Mouse (Mus musculus) liver, embryonic 11.5 days (tissue): ENCODE measurements around the gene Hivep3. TPM values are rescaled to one million over a fixed set of nuclear protein-coding genes. Genes with fewer than 3 reads are reported as not detected.

Source experiments
- ATAC-seq: fragments of 200-750 bp; cut with Nextera tagmentation; replicated peaks from 2 replicates; pipeline ENCODE4 v1.8.0; 2017; ENCODE audit warnings: moderate number of reproducible peaks, mild to moderate bottlenecking, moderate TSS enrichment, moderate library complexity; ENCODE audit not compliant: low FRiP score
- DNase-seq: peaks from one replicate; pipeline ENCODE4 v3.0.0-alpha.2; 2017; ENCODE audit warnings: low spot score
- H3K27ac ChIP-seq: fragments of 300-500 bp; sonication (generic); 2 replicates; pipeline ENCODE4 v1.5.1; 2014; ENCODE audit warnings: mild to moderate bottlenecking, low read depth, low read length, control low read depth
- H3K27me3 ChIP-seq: fragments of 300-500 bp; sonication (generic); replicated peaks from 2 replicates; pipeline ENCODE4 v1.6.1; 2014; ENCODE audit warnings: low read length, mixed read lengths; ENCODE audit not compliant: control insufficient read depth, insufficient read depth
- H3K36me3 ChIP-seq: fragments of 300-500 bp; sonication (generic); 2 replicates; pipeline ENCODE4 v1.6.1; 2014; ENCODE audit warnings: mild to moderate bottlenecking, low read length, moderate library complexity, mixed read lengths; ENCODE audit not compliant: control insufficient read depth, insufficient read depth
- H3K4me1 ChIP-seq: fragments of 300-500 bp; sonication (generic); replicated peaks from 2 replicates; pipeline ENCODE4 v1.6.1; 2014; ENCODE audit warnings: low read length, mixed read lengths; ENCODE audit not compliant: control insufficient read depth, insufficient read depth
- H3K4me2 ChIP-seq: fragments of 300-500 bp; sonication (generic); 2 replicates; pipeline ENCODE4 v1.6.1; 2014; ENCODE audit warnings: mild to moderate bottlenecking, control low read depth, moderate library complexity
- H3K4me3 ChIP-seq: fragments of 300-500 bp; sonication (generic); 2 replicates; pipeline ENCODE4 v1.5.1; 2014; ENCODE audit warnings: low read depth, low read length, control low read depth
- H3K9ac ChIP-seq: fragments of 300-500 bp; sonication (generic); 2 replicates; pipeline ENCODE4 v1.6.1; 2014; ENCODE audit warnings: low read depth, low read length, control low read depth
- H3K9me3 ChIP-seq: fragments of 300-500 bp; sonication (generic); 2 replicates; pipeline ENCODE4 v1.6.1; 2016; ENCODE audit warnings: low read length, inconsistent platforms, mixed read lengths; ENCODE audit not compliant: control insufficient read depth
- WGBS: fragments of 180-500 bp; shearing (Covaris S2); extraction: QIAGEN DNeasy Blood & Tissue Kit; methylation state at CpG from one replicate; pipeline ENCODE4 v1.1.7; 2014; 5-methylcytosine and 5-hydroxymethylcytosine counted together
- polyA plus RNA-seq: library from polyadenylated mRNA; unstranded; fragments of >200 nt; fragmentation: Nextera tagmentation; extraction: Ambion mirVana; gene quantifications from 2 replicates; pipeline ENCODE4 v1.2.1, GENCODE M21; 2014

The Hivep3 gene
- polyA plus RNA-seq, 1 experiment from 2014 or later, result 2.7 TPM

DNA sequence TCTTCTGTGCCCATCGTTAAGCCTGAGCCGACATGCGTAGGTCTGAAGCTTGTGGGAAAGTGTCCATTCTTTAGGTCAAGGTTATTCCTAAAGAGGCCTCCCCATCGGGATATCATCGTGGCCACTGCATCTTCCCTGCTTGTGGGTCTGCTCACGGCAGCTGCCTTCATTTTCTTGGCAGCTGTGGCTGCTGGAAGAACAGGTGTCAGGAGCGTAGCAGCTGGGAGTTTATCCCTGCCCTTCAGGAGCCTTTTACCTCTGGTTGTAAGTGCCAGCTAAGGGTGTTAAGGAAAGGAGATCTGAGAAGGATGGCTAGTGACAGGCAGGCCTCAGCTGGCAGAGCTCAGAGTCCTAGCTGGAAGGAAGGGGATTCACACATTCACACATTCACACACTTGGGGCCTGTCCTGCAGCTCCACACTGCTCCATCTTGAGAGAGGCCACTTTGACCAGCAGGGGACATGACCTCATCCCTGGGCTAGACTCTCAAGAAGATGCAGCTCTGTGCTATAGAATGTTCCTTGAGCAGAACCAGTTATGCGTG is 188.2 kb downstream of the Hivep3 start:
- DNase-seq, result no peak
- Histone ChIP-seq H3K4me2 (no peak overlapping the region), H3K9ac (no peak overlapping the region), H3K4me3 (no peak overlapping the region), H3K27me3 (no peaks in the 10 kb centered on the region), H3K9me3 (no peaks in the 10 kb centered on the region), H3K4me1 (no peaks in the 10 kb centered on the region), H3K27ac (no peak overlapping the region), H3K36me3 (no peaks in the 10 kb centered on the region)
- no peak for ATAC-seq
- 76% methylated on average over 8 of the region's 8 CpGs for WGBS

DNA sequence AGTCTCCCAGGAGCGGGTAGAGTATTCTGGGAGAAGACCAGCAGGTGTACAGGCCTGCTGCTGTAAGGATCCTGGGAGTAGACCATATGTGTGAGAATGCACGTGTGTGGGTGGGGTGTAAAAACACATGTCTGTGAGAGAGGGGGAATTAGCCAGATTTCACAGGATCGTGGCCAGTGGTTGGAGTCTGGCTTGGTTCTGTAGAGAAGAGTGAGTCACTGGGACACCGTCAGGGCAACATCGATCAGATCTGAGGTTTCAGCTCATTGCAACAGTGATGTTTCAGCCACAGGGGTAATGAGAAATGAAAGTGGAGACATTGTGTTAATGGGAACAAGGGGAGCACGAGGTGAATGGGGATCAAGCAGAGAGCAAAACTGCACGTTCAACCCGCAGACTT is 189.4 kb downstream of the Hivep3 start:
- DNase-seq (no peak), ATAC-seq (no peak)
- no peak overlapping the region for H3K27ac ChIP-seq
- H3K4me3 ChIP-seq, result no peak overlapping the region
- H3K4me2 ChIP-seq, result no peak overlapping the region
- WGBS, result 84% methylated on average over 8 of the region's 8 CpGs
- H3K9ac ChIP-seq, result no peak overlapping the region
- H3K9me3 ChIP-seq, result no peaks in the 10 kb centered on the region
- H3K27me3 ChIP-seq, result no peaks in the 10 kb centered on the region
- H3K4me1 ChIP-seq, result no peaks in the 10 kb centered on the region
- no peaks in the 10 kb centered on the region for H3K36me3 ChIP-seq

GRCm38 (mm10) chr4:119923410-119923809 is 189.8 kb downstream of the Hivep3 start:
- Histone ChIP-seq H3K36me3 (no peaks in the 10 kb centered on the region), H3K9ac (no peak overlapping the region), H3K27me3 (no peaks in the 10 kb centered on the region), H3K4me2 (no peak overlapping the region), H3K4me1 (no peaks in the 10 kb centered on the region), H3K9me3 (no peaks in the 10 kb centered on the region), H3K4me3 (no peak overlapping the region), H3K27ac (no peak overlapping the region)
- no peak for ATAC-seq
- WGBS, result 79% methylated on average over 3 of the region's 3 CpGs
- no peak for DNase-seq

GRCm38 (mm10) chr4:119925052-119925451 is 191.5 kb downstream of the Hivep3 start:
- ATAC-seq (no peak), DNase-seq (no peak)
- H3K9ac ChIP-seq, result no peak overlapping the region
- H3K4me3 ChIP-seq, result no peak overlapping the region
- H3K9me3 ChIP-seq, result no peaks in the 10 kb centered on the region
- no peak overlapping the region for H3K27ac ChIP-seq
- no peaks in the 10 kb centered on the region for H3K27me3 ChIP-seq
- no peaks in the 10 kb centered on the region for H3K4me1 ChIP-seq
- no peaks in the 10 kb centered on the region for H3K36me3 ChIP-seq
- no peak overlapping the region for H3K4me2 ChIP-seq

DNA sequence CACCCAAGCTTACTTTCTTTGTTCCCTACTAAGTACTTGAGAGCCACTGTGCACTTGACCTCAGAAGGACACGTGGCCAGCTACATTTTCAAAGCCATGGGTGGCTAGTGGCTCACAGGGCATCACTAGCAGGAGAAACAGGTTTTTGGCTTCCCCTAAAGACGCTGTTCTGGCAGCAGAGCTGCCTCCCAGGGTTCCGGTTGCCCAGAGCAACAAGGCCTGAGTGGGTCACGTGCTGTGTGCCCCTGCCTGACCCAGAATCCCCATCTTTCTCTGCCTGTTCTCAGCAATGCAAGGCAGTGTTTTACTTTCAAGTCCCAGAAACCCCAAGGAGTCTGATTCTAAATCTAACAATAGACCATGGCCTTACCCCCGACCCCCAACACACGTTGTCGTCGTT is 198.3 kb downstream of the Hivep3 start:
- Histone ChIP-seq H3K9ac (no peak overlapping the region), H3K4me1 (no peaks in the 10 kb centered on the region), H3K27ac (no peak overlapping the region), H3K36me3 (no peaks in the 10 kb centered on the region), H3K27me3 (no peaks in the 10 kb centered on the region), H3K4me3 (no peak overlapping the region), H3K9me3 (no peaks in the 10 kb centered on the region), H3K4me2 (no peak overlapping the region)
- DNase-seq, result no peak
- no peak for ATAC-seq
- WGBS, result 78% methylated on average over 8 of the region's 8 CpGs

GRCm38 (mm10) chr4:119932549-119933257 is 199.1 kb downstream of the Hivep3 start:
- no peaks in the 10 kb centered on the region for H3K9me3 ChIP-seq
- WGBS, result 61% methylated on average over 13 of the region's 13 CpGs
- H3K9ac ChIP-seq, result no peak overlapping the region
- no peaks in the 10 kb centered on the region for H3K4me1 ChIP-seq
- ATAC-seq, result no peak
- H3K27me3 ChIP-seq, result no peaks in the 10 kb centered on the region
- no peak overlapping the region for H3K27ac ChIP-seq
- H3K36me3 ChIP-seq, result no peaks in the 10 kb centered on the region
- no peak overlapping the region for H3K4me3 ChIP-seq
- no peak for DNase-seq
- H3K4me2 ChIP-seq, result no peak overlapping the region

DNA sequence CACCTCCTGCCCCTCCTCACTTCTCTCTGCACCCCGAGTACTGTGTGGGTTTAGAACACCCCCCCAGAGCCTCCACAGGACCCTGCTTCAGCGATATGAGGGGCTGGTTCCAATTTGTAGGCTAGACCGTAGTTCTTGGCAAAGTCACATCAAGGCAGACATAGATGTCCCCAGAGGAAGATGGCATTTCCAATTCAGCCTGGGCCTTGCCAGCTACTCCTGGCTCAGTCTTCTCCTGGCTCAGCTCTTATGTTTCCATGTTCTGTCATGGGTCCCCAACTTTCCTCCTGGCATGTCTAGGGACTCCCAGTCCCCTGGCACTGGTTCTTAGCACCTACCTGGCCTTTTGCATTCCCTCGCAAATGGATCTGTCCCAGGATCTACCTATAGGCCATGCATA is 201.3 kb downstream of the Hivep3 start:
- DNase-seq, result no peak
- H3K27me3 ChIP-seq, result no peaks in the 10 kb centered on the region
- no peak overlapping the region for H3K27ac ChIP-seq
- ATAC-seq, result no peak
- no peaks in the 10 kb centered on the region for H3K36me3 ChIP-seq
- no peak overlapping the region for H3K9ac ChIP-seq
- H3K9me3 ChIP-seq, result no peaks in the 10 kb centered on the region
- WGBS, result 73% methylated on average over 4 of the region's 4 CpGs
- H3K4me2 ChIP-seq, result no peak overlapping the region
- H3K4me1 ChIP-seq, result no peaks in the 10 kb centered on the region
- H3K4me3 ChIP-seq, result no peak overlapping the region

- Histone ChIP-seq H3K36me3 (no peaks in the 10 kb centered on the region), H3K4me3 (no peak overlapping the region), H3K4me1 (no peaks in the 10 kb centered on the region), H3K27me3 (no peaks in the 10 kb centered on the region), H3K9me3 (no peaks in the 10 kb centered on the region), H3K27ac (no peak overlapping the region), H3K9ac (no peak overlapping the region), H3K4me2 (no peak overlapping the region)
- 77% methylated on average over 7 of the region's 7 CpGs for WGBS
- no peak for DNase-seq
- no peak for ATAC-seq
Measured at GRCm38 (mm10) chr4:119937876-119938275, 204.3 kb downstream of the Hivep3 start.

DNA sequence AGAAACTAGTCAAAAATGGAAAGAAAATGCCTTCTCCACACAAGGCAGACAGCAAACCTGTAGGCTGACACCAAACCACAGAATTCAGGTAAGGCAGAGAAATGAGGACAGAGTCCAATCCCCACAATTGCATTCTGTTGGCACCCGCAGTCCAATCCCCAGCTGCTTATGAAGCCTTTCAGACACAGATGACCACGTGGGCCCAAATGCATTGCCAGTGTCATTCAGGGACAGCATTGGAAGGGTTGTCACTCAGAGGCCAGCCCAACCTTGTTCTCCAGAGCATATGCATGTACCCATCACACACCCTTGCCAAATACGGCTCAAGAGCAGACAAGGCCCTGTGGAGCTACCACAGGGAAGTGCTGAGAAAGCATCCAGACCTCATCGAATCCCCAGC is 204.9 kb downstream of the Hivep3 start:
- Histone ChIP-seq H3K9ac (no peak overlapping the region), H3K27ac (no peak overlapping the region)

More for the DNA sequence above, 204.9 kb downstream of the Hivep3 start:
- no peaks in the 10 kb centered on the region for H3K4me1 ChIP-seq
- H3K4me2 ChIP-seq, result no peak overlapping the region
- no peaks in the 10 kb centered on the region for H3K27me3 ChIP-seq
- WGBS, result 75% methylated on average over 4 of the region's 4 CpGs
- no peak for ATAC-seq
- H3K4me3 ChIP-seq, result no peak overlapping the region
- no peaks in the 10 kb centered on the region for H3K9me3 ChIP-seq
- DNase-seq, result no peak
- no peaks in the 10 kb centered on the region for H3K36me3 ChIP-seq
